Mouse (Mus musculus) cerebellum, adult 2 months (tissue): ENCODE results near the gene Slc15a5. TPM values are rescaled to one million over a fixed set of nuclear protein-coding genes. Genes with fewer than 3 reads are reported as not detected.

Experiments used
- DNase-seq, 2 experiments: peaks; one replicate each; pipeline ENCODE4 v3.0.0; 2021
- H3K27ac ChIP-seq: fragments of 200-500 bp; 2 replicates; pipeline ENCODE4 v1.5.1; 2012; ENCODE audit warnings: low read length, control low read depth, inconsistent platforms; ENCODE audit not compliant: insufficient read depth
- H3K27me3 ChIP-seq: fragments of 200-500 bp; 2 replicates; pipeline ENCODE4 v1.6.1; 2012; ENCODE audit warnings: inconsistent platforms, mild to moderate bottlenecking, low read length, moderate library complexity; ENCODE audit not compliant: control insufficient read depth, insufficient read depth
- H3K4me1 ChIP-seq: fragments of 200-500 bp; 2 replicates; pipeline ENCODE4 v1.6.1; 2011; ENCODE audit warnings: low read length; ENCODE audit not compliant: control insufficient read depth, insufficient read depth
- H3K4me3 ChIP-seq: fragments of 200-500 bp; replicated peaks from 2 replicates; pipeline ENCODE3; 2011; ENCODE audit warnings: mild to moderate bottlenecking, low read depth, low read length, control low read depth; ENCODE audit not compliant: insufficient read depth
- CTCF ChIP-seq: fragments of 200-500 bp; IDR thresholded peaks from 2 replicates; pipeline ENCODE4 v1.5.1; 2011; ENCODE audit warnings: low read depth, mild to moderate bottlenecking, control low read depth, low read length, moderate library complexity, borderline replicate concordance; ENCODE audit not compliant: insufficient read depth
- POLR2A ChIP-seq: fragments of 200-500 bp; IDR thresholded peaks from 2 replicates; pipeline ENCODE4 v1.6.1; 2011; ENCODE audit warnings: low read length, control low read depth, borderline replicate concordance; ENCODE audit not compliant: insufficient read depth
- WGBS: fragments of 180-500 bp; shearing (Covaris S2); methylation state at CpG from one replicate; pipeline ENCODE4 v1.1.7; 2018; 5-methylcytosine and 5-hydroxymethylcytosine counted together
- polyA plus RNA-seq: library from polyadenylated mRNA; depleted of rRNA; stranded (reverse); fragments of >200 nt; gene quantifications from 2 replicates; pipeline ENCODE4 v1.2.3, GENCODE M21; 2012

The Slc15a5 gene
- polyA plus RNA-seq, 1 experiment: not detected

DNA sequence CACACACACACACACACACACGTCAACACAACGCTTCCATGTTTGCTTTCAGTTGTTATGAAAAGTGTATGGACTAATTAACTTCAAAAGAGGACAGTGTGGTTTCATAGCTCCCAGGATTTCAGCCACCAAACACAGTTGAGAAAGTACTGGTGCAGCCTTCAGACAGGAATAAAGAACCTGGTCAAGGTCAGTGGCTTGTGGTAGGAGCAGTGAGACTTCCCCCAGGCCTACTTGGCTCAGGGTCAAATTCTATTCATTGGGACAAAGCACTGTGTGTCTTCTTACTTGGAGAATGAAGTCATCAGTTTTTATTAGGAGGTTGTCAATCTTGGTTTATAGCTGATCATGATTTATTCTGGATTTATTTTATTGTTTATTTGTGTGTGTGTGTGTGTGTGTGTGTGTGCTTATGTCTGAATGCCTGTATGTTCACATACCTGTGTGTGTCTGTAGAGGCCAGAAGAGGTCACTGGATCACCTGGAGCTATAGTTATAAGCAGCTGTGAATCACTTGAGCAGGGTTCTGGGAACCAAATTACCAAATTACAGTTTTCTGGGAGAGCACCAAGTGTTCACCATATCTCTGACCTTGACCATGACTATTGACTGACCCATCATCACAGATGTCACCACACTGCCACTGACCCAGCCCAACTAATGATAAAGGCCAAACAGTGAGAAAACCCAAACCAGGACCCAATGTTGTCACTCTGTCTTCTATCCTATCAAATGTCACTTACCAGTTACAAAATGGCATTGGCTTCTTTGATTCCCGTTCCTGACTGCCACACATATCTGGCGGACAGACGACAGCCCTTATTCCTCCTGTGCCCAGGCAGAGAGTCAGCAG, 7.4 kb downstream of the Slc15a5 start:
- no peak overlapping the region for H3K27ac ChIP-seq
- TF ChIP-seq POLR2A: no peak
- no peak for TF ChIP-seq CTCF
- no peaks in the 10 kb centered on the region for H3K4me1 ChIP-seq
- WGBS: 90% methylated on average over 5 of the region's 5 CpGs
- DNase-seq: no peak
- H3K27me3 ChIP-seq: no peaks in the 10 kb centered on the region
- H3K4me3 ChIP-seq: no peak overlapping the region

DNA sequence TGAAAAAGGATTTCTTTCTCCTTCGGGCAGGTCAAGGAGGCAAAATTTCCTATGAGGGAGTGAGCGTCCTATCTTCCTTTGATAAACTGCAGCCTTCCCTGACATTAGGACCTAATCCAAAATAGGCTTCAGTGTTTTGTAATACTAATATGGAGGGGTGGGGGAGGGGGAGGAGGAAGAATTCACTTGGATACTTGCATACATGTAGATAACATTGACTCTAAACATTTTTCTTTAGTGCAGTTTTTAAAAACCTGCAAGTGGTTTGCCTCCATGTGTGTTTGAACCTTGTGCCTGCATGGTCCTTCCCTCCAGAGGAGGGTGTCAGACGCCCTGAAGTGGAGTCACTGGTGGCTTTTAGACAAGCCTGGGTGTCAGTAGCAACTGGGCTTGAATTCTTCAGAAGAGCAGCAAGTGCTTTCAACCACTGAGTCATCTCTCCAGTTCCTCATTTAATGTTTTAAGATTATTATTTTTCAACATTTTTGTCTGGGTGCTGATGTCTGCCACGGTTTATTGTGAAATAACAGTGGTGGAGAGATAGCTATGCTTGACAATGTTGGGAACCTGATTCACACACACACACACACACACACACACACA, 8.1 kb downstream of the Slc15a5 start:
- H3K27me3 ChIP-seq: no peaks in the 10 kb centered on the region
- 74% methylated on average over 4 of the region's 4 CpGs for WGBS
- no peaks in the 10 kb centered on the region for H3K4me1 ChIP-seq
- no peak for DNase-seq
- TF ChIP-seq POLR2A (no peak), CTCF (no peak)
- no peak overlapping the region for H3K27ac ChIP-seq
- no peak overlapping the region for H3K4me3 ChIP-seq

DNA sequence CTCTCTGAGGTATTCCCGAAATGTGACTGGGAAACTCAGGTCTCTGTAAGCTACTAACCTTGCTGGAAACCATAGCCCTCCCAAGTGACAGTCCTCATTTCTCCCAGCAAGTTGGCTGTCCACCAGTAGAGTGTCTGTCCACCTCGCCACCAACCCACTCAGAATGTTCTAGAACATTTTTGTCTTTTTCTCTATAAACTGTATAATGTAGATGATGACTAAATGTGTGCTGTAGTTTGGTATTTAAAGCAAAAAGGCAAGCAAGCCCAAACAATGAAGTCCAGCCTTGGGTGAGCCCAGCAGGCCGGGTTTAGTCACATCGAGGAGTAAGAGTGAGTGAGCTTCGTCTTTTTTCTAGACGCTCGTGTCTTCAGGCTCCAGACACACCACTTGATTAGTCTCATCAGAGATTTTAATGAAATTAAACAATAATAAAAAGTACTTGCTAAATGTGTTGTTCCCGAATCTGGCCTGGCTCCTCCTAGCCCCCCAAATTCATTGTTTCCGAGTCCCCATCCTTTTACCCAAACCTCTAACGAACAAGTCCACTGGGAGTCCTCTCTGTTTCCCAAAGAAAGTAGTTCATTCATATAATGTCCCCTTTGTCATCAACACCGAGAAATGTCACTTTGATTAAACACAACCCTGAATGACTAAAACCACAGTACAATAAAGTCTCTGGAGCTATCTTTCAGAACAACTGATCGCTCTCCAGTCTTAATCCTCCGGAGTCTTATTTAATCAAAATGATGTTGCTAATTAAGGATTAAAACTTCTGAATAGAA, 8.8 kb downstream of the Slc15a5 start:
- TF ChIP-seq CTCF (no peak), POLR2A (no peak)
- DNase-seq: no peak
- H3K4me3 ChIP-seq: no peak overlapping the region
- WGBS: 79% methylated on average over 13 of the region's 13 CpGs
- no peak overlapping the region for H3K27ac ChIP-seq
- H3K27me3 ChIP-seq: no peaks in the 10 kb centered on the region
- H3K4me1 ChIP-seq: no peaks in the 10 kb centered on the region

DNA sequence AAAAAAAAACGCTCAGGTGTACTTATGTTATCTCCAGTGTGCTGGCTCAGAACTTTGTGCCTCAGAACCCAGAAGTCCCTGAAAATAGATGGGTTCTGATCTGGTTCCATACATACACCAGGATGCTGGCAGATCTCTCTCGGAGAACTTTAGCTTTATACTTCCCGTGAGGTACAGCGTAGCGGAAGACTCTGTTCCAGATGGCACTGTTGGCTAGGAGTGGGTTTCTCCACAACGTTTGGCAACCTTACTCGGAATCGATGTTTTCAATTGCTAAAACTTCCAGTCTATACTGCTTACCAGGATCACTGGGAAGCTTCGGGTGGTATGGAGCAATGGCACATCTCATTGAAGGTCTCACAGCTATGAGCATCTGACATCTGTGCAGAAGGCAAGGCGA, 9.8 kb downstream of the Slc15a5 start:
- H3K27ac ChIP-seq: no peak overlapping the region

DNA sequence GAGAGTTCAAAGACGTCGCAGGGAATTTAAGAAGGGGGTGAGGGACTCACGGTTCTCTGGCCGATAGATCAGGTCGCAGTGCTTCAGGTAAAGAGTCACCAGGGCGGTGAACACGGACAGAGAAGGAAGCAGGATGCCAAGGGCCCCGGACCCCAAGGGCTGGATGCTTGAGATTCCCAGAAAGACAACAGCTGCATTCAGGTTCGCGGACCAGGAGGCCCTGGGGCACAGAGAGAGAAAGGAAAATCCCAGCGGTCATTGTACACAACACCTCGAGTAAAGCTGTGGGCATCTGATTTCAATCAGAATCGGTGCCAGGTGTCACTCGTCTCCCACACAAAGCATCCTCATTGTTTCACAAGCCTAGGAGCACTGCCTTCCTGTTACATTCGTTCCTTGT, 24.1 kb downstream of the Slc15a5 start:
- Histone ChIP-seq H3K4me1 (no peaks in the 10 kb centered on the region), H3K27me3 (no peaks in the 10 kb centered on the region), H3K27ac (no peak overlapping the region), H3K4me3 (no peak overlapping the region)
- DNase-seq: no peak
- 28% methylated on average over 15 of the region's 15 CpGs for WGBS
- TF ChIP-seq POLR2A (no peak), CTCF (no peak)

More for the DNA sequence above, 9.8 kb downstream of the Slc15a5 start:
- Histone ChIP-seq H3K27me3 (no peaks in the 10 kb centered on the region), H3K4me3 (no peak overlapping the region), H3K4me1 (no peaks in the 10 kb centered on the region)
- TF ChIP-seq CTCF (no peak), POLR2A (no peak)
- WGBS: 64% methylated on average over 10 of the region's 10 CpGs
- DNase-seq: no peak

DNA sequence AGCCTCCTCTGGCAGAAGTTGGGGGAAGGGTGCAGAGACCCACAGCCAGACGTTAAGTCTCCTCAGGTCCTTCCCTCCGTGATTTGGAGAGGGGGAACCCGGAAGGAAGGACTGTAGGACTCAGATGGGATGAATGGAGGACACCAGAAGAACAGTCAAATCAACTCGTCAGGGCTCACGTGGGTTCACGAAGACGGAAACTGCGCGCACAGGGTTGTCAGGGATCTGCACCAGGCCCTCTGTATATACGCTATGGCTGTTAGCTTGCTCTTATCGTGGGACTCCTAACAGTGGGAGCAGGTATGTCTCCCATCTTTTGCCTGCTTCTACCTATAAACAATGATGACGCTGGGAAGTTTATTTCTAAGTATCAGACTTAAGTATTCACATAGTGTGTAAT, 24.8 kb downstream of the Slc15a5 start:
- H3K4me3 ChIP-seq: no peak overlapping the region
- no peaks in the 10 kb centered on the region for H3K27me3 ChIP-seq
- H3K4me1 ChIP-seq: no peaks in the 10 kb centered on the region
- DNase-seq: no peak
- WGBS: 88% methylated on average over 12 of the region's 12 CpGs
- no peak overlapping the region for H3K27ac ChIP-seq
- no peak for TF ChIP-seq POLR2A
- TF ChIP-seq CTCF: no peak

DNA sequence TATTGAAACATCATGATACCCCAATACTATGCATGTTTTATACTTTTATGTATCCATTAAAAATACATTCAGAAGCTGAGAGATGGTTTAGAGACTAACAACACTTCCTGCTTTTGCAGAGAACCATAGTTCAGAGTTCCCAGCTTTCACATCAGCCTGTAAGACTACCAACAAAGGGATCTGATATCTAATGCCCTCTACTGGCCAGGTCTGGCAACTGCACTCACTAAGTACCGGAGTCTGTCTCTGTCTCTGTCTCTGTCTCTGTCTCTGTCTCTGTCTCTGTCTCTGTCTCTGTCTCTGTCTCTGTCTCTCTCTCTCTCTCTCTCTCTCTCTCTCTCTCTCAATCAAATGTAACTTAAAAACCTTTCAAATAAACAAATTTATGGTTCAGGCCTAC, 25.6 kb downstream of the Slc15a5 start:
- DNase-seq: no peak
- Histone ChIP-seq H3K4me3 (no peak overlapping the region), H3K27ac (no peak overlapping the region), H3K27me3 (no peaks in the 10 kb centered on the region), H3K4me1 (no peaks in the 10 kb centered on the region)
- no peak for TF ChIP-seq POLR2A
- TF ChIP-seq CTCF: no peak
- 55% methylated on average over 1 of the region's 1 CpGs for WGBS

DNA sequence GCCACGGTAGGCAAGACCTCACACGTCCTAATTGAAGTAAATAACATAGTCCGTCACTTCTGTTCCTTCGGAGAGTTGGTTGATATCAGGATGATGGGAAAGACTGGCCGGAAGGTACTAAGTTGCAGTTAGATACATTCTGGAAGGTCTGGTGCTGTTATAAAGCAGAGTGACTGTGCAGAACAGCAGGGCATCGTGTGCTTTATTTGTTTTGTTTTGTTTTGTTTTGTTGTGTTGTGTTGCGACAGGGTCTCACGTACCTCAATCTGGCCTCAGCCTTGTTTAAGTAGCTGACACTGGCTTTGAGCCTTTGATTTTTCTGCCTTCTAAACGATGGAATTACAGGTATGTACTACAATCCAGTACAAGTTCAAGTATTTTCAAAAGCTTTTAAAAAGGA, 26.0 kb downstream of the Slc15a5 start:
- DNase-seq: no peak
- H3K4me3 ChIP-seq: no peak overlapping the region
- H3K27ac ChIP-seq: no peak overlapping the region
- TF ChIP-seq POLR2A (no peak), CTCF (no peak)
- H3K27me3 ChIP-seq: no peaks in the 10 kb centered on the region
- 88% methylated on average over 9 of the region's 9 CpGs for WGBS
- no peaks in the 10 kb centered on the region for H3K4me1 ChIP-seq
